Mouse (Mus musculus) C2C12 (cell line): ENCODE data around the gene Il17a.

Source experiments
- CEBPB ChIP-seq: IDR thresholded peaks from one replicate; pipeline ENCODE4 v1.6.1; 2011; ENCODE audit warnings: low read depth, mild to moderate bottlenecking, control low read depth, moderate library complexity
- CTCF ChIP-seq: IDR thresholded peaks from one replicate; pipeline ENCODE4 v1.5.1; 2011; ENCODE audit not compliant: control insufficient read depth, insufficient read depth, insufficient read length
- FOSL1 ChIP-seq: IDR thresholded peaks from one replicate; pipeline ENCODE4 v1.8.0; 2011; ENCODE audit warnings: mild to moderate bottlenecking, low read length; ENCODE audit not compliant: poor library complexity, insufficient read depth, severe bottlenecking
- MAX ChIP-seq: IDR thresholded peaks from one replicate; pipeline ENCODE4 v1.6.1; 2011; ENCODE audit warnings: mild to moderate bottlenecking, control low read depth
- MYOG ChIP-seq: IDR thresholded peaks from one replicate; pipeline ENCODE4 v1.6.1; 2011; ENCODE audit not compliant: control insufficient read depth, insufficient read length; ENCODE audit errors: extremely low read depth
- USF1 ChIP-seq: IDR thresholded peaks from one replicate; pipeline ENCODE4 v1.6.1; 2011; ENCODE audit warnings: low read depth, mild to moderate bottlenecking, control low read depth, moderate library complexity

GRCm38 (mm10) chr1:20759799-20760198, 29.1 kb downstream of the Il17a start:
- no peak for TF ChIP-seq CTCF
- no peak for TF ChIP-seq MAX
- no peak for TF ChIP-seq USF1
- no peak for TF ChIP-seq CEBPB
- no peak for TF ChIP-seq FOSL1
- no peak for TF ChIP-seq MYOG
